Mouse (Mus musculus): ENCODE data around the gene Oprm1. TPM values are rescaled to one million over a fixed set of nuclear protein-coding genes. Genes with fewer than 3 reads are reported as not detected.

Oprm1 gene
- polyA plus RNA-seq, 1 experiment, result 0.09 TPM

DNA sequence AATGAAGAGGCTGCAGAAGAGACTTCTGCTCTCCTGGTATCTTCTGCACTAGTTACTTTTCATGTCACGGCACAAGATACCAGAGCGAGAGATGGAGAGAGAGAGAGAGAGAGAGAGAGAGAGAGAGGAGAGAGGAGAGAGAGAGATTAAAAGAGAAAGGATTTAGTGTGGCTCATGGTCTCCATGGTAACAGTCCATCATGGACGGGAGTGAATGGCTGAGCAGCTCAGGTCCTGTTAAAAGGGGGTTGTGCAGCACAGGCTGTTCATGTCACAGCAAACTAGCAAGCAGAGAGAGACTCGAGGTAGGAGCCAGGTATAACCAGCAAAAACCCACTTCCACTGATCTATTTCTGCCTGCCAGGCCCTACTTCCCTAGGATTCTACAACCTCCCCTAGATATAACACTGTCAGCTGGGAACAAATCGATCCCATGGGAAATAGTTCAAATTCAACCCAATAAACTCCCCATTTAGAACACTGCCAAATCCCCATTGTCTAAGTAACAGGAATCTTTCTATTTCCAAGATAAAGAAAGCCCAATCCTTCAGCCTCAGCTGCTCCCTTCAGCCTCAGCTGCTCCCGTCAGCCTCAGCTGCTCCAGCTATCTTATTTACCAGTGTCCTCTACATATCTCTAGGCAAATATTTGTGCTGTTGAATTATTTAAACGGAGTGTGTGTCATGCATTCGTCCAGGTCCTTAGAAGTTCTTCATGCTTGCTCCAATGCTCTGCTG lies 312.0 kb downstream of the Oprm1 start:
- no peak for TF ChIP-seq CTCF (IDR thresholded peaks at IDR 0.05; ENCODE audit: control insufficient read depth, insufficient read depth, insufficient replicate concordance, low read depth, low read length)
- TF ChIP-seq POLR2A (IDR thresholded peaks at IDR 0.05; ENCODE audit: control insufficient read depth, low read depth, low read length), result no peak
- Histone ChIP-seq H3K27me3 (ENCODE audit: control insufficient read depth, insufficient read depth, low read length) (no peaks in the 10 kb centered on the region), H3K4me3 (ENCODE audit: control insufficient read depth, low read depth, low read length) (no peak overlapping the region), H3K27ac (ENCODE audit: control insufficient read depth, insufficient read depth, low read depth, low read length) (no peak overlapping the region), H3K36me3 (ENCODE audit: control insufficient read depth, insufficient read depth, low read length) (no peaks in the 10 kb centered on the region), H3K4me1 (ENCODE audit: control insufficient read depth, insufficient read depth, low read length) (no peaks in the 10 kb centered on the region; the same call in 1 of the 2 replicates)

DNA sequence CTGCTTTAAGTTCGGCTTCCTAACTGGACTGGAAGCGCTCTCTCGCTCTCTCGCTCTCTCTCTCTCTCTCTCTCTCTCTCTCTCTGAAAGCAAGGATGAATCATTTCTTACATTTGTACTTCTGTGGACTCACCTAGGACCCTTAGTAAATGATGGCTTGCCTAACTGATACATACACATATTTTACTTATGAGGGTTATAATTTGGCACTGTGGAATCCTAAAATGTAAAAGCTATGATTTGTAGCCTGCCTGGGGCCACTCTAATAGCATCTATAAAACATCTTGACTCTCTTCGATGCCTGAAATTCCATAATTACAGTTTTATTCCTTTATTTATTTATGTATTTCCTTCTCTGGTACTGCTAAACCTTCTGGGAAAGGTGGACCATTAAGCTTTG lies 312.6 kb downstream of the Oprm1 start:
- Histone ChIP-seq H3K27me3 (ENCODE audit: control insufficient read depth, insufficient read depth, low read length) (no peaks in the 10 kb centered on the region), H3K4me3 (ENCODE audit: control insufficient read depth, low read depth, low read length) (no peak overlapping the region), H3K27ac (ENCODE audit: control insufficient read depth, insufficient read depth, low read depth, low read length) (no peak overlapping the region), H3K4me1 (ENCODE audit: control insufficient read depth, insufficient read depth, low read length) (no peaks in the 10 kb centered on the region; the same call in 1 of the 2 replicates), H3K36me3 (ENCODE audit: control insufficient read depth, insufficient read depth, low read length) (no peaks in the 10 kb centered on the region)
- TF ChIP-seq POLR2A (IDR thresholded peaks at IDR 0.05; ENCODE audit: control insufficient read depth, low read depth, low read length) (no peak), CTCF (IDR thresholded peaks at IDR 0.05; ENCODE audit: control insufficient read depth, insufficient read depth, insufficient replicate concordance, low read depth, low read length) (no peak)

DNA sequence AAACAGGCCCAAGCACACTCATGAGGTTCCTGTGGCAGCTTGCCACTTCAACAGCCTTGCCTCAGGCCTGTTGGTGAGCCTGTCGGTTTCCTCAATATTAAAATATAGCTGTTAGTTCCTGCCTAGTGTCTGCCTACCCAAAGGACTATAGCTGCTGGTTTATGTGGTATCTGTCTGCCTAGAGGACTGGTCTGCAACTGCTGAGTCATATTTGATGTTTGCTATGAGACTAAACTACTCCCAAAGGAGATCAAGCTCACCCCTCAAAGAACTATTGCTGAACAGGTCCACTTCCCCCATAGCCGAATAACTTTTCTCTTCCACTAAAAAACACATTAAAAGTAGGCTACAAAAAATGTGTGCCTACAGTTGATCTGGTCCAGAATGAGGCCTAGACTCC lies 315.9 kb downstream of the Oprm1 start:
- TF ChIP-seq CTCF (IDR thresholded peaks at IDR 0.05; ENCODE audit: control insufficient read depth, insufficient read depth, insufficient replicate concordance, low read depth, low read length), result no peak
- TF ChIP-seq POLR2A (IDR thresholded peaks at IDR 0.05; ENCODE audit: control insufficient read depth, low read depth, low read length), result no peak
- Histone ChIP-seq H3K4me3 (ENCODE audit: control insufficient read depth, low read depth, low read length) (no peak overlapping the region), H3K27me3 (ENCODE audit: control insufficient read depth, insufficient read depth, low read length) (no peaks in the 10 kb centered on the region), H3K36me3 (ENCODE audit: control insufficient read depth, insufficient read depth, low read length) (no peaks in the 10 kb centered on the region), H3K4me1 (ENCODE audit: control insufficient read depth, insufficient read depth, low read length) (peaks cover 4% of the 10 kb centered on the region; the same call in 1 of the 2 replicates), H3K27ac (ENCODE audit: control insufficient read depth, insufficient read depth, low read depth, low read length) (no peak overlapping the region)

DNA sequence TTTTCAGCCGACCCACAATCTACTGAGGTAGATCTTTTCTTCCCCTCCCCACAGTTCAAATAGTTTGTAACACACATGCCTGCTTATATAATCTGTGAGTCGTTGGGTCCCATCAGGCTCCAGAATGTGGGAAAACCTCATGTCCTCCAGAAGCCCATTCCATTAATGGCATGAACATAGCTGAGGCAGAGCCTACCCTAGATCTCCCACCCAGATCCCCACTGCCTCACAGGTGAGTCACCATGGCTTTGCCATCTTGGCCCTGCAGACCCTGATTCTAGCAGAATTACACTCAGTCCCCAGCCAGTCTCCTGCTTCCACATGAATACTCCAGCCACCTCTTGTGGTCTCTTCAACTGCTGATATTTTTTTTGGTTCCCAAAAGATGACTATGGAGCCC lies 317.4 kb downstream of the Oprm1 start:
- TF ChIP-seq POLR2A (IDR thresholded peaks at IDR 0.05; ENCODE audit: control insufficient read depth, low read depth, low read length) (no peak), CTCF (IDR thresholded peaks at IDR 0.05; ENCODE audit: control insufficient read depth, insufficient read depth, insufficient replicate concordance, low read depth, low read length) (no peak)
- H3K27ac ChIP-seq (ENCODE audit: control insufficient read depth, insufficient read depth, low read depth, low read length), result no peak overlapping the region
- H3K4me3 ChIP-seq (ENCODE audit: control insufficient read depth, low read depth, low read length), result no peak overlapping the region
- H3K27me3 ChIP-seq (ENCODE audit: control insufficient read depth, insufficient read depth, low read length), result no peaks in the 10 kb centered on the region
- H3K36me3 ChIP-seq (ENCODE audit: control insufficient read depth, insufficient read depth, low read length), result no peaks in the 10 kb centered on the region
- H3K4me1 ChIP-seq (ENCODE audit: control insufficient read depth, insufficient read depth, low read length), result peaks cover 4% of the 10 kb centered on the region; the same call in 1 of the 2 replicates

DNA sequence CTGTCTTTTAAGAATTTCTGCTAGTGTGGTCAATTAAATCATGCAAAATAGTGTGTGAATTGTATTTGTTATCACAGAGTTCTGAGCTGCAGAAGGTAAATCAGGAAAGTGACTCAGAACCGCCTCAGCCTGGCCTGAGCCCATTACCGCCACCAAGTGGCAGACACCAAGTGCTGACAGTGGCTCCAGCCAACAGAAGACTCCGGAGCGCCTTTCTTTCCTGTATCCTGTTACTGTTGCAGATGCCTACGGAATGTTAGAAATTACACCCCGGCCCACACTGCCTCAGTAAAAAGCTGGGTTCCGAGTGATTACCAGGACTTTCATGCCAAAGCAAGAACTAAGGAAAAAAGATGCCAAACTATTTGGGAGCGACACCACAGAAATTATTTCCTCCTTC lies 317.9 kb downstream of the Oprm1 start:
- no peak overlapping the region for H3K4me3 ChIP-seq (ENCODE audit: control insufficient read depth, low read depth, low read length)
- H3K27ac ChIP-seq (ENCODE audit: control insufficient read depth, insufficient read depth, low read depth, low read length), result no peak overlapping the region
- no peaks in the 10 kb centered on the region for H3K36me3 ChIP-seq (ENCODE audit: control insufficient read depth, insufficient read depth, low read length)
- no peaks in the 10 kb centered on the region for H3K27me3 ChIP-seq (ENCODE audit: control insufficient read depth, insufficient read depth, low read length)
- peaks cover 4% of the 10 kb centered on the region; the same call in 1 of the 2 replicates for H3K4me1 ChIP-seq (ENCODE audit: control insufficient read depth, insufficient read depth, low read length)
- peak; percentile 64; the same call in 1 of the 2 replicates for TF ChIP-seq CTCF (IDR thresholded peaks at IDR 0.05; ENCODE audit: control insufficient read depth, insufficient read depth, insufficient replicate concordance, low read depth, low read length)
- no peak for TF ChIP-seq POLR2A (IDR thresholded peaks at IDR 0.05; ENCODE audit: control insufficient read depth, low read depth, low read length)

DNA sequence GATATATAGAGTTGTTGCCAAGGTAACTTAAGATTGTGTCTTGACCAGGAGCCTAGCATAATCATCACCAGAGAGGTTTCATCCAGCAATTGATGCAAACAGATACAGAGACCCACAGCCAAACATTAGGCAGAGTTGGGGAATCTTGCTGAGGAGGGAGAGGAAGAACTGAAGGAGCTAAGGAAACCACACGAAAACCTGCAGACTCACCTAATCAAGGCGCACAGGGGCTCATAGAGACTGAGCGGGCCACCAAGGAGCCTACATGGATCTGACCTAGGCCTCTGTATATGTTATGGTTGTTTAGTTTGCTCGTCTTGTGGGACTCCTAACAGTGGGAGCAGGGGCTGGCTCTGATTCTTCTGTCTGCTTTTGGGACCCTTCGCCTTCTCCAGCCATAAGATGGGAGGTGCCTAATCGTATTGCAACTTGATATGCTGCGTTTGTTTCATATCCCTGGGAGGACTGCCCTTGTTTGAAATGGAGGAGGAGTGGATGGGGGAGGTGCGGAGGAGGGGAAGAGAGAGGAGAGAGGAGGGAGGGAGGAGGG lies 318.4 kb downstream of the Oprm1 start:
- no peak overlapping the region for H3K27ac ChIP-seq (ENCODE audit: control insufficient read depth, insufficient read depth, low read depth, low read length)
- no peak for TF ChIP-seq POLR2A (IDR thresholded peaks at IDR 0.05; ENCODE audit: control insufficient read depth, low read depth, low read length)
- no peak for TF ChIP-seq CTCF (IDR thresholded peaks at IDR 0.05; ENCODE audit: control insufficient read depth, insufficient read depth, insufficient replicate concordance, low read depth, low read length)
- no peaks in the 10 kb centered on the region for H3K36me3 ChIP-seq (ENCODE audit: control insufficient read depth, insufficient read depth, low read length)
- H3K4me1 ChIP-seq (ENCODE audit: control insufficient read depth, insufficient read depth, low read length), result peaks cover 4% of the 10 kb centered on the region; the same call in 1 of the 2 replicates
- H3K4me3 ChIP-seq (ENCODE audit: control insufficient read depth, low read depth, low read length), result no peak overlapping the region
- H3K27me3 ChIP-seq (ENCODE audit: control insufficient read depth, insufficient read depth, low read length), result no peaks in the 10 kb centered on the region

DNA sequence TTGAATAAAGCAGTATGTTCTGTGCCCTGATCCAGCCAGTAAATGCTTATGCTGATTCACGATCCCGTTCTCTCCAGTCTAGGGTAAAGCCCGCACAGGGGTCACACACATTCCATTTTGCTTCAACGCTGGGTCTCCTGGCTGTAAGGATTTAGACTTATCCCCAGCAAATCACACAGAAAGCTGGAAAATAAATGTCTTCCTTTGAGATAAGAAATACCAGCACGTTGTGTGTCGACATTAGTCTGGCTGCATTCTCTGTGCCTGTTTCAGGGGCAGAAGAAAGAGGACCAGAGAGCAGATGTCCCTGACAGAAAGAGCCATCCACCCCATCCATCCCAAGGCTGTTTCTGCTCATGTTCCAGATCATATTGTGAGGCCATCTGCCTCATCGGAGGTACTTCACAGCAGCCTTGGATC lies 319.1 kb downstream of the Oprm1 start:
- TF ChIP-seq CTCF (IDR thresholded peaks at IDR 0.05; ENCODE audit: control insufficient read depth, insufficient read depth, insufficient replicate concordance, low read depth, low read length), result no peak
- TF ChIP-seq POLR2A (IDR thresholded peaks at IDR 0.05; ENCODE audit: control insufficient read depth, low read depth, low read length), result no peak
- no peaks in the 10 kb centered on the region for H3K36me3 ChIP-seq (ENCODE audit: control insufficient read depth, insufficient read depth, low read length)
- H3K4me1 ChIP-seq (ENCODE audit: control insufficient read depth, insufficient read depth, low read length), result peaks cover 4% of the 10 kb centered on the region; the same call in 1 of the 2 replicates
- H3K27ac ChIP-seq (ENCODE audit: control insufficient read depth, insufficient read depth, low read depth, low read length), result no peak overlapping the region
- no peak overlapping the region for H3K4me3 ChIP-seq (ENCODE audit: control insufficient read depth, low read depth, low read length)
- H3K27me3 ChIP-seq (ENCODE audit: control insufficient read depth, insufficient read depth, low read length), result no peaks in the 10 kb centered on the region

Data from testis, adult 2 months (tissue).